Mouse (Mus musculus) hindbrain, embryonic 12.5 days (tissue): Measurements from ENCODE around the gene Rab40c. TPM values are rescaled to one million over a fixed set of nuclear protein-coding genes. Genes with fewer than 3 reads are reported as not detected.

Experiments used
- ATAC-seq: fragments of 200-750 bp; cut with Nextera tagmentation; 2 replicates; pipeline ENCODE4 v1.8.0; 2017; ENCODE audit warnings: moderate TSS enrichment; ENCODE audit not compliant: low FRiP score
- H3K27ac ChIP-seq: fragments of 300-500 bp; sonication (generic); 2 replicates; pipeline ENCODE4 v1.5.1; 2016; ENCODE audit warnings: mild to moderate bottlenecking
- H3K27me3 ChIP-seq: fragments of 300-500 bp; sonication (generic); 2 replicates; pipeline ENCODE4 v1.6.1; 2016; ENCODE audit warnings: mild to moderate bottlenecking
- H3K36me3 ChIP-seq: fragments of 300-500 bp; sonication (generic); 2 replicates; pipeline ENCODE4 v1.6.1; 2016; ENCODE audit warnings: mild to moderate bottlenecking
- H3K4me1 ChIP-seq: fragments of 300-500 bp; sonication (generic); 2 replicates; pipeline ENCODE4 v1.6.1; 2016
- H3K4me2 ChIP-seq: fragments of 300-500 bp; sonication (generic); replicated peaks from 2 replicates; pipeline ENCODE4 v1.6.1; 2016; ENCODE audit warnings: mild to moderate bottlenecking
- H3K4me3 ChIP-seq: fragments of 300-500 bp; sonication (generic); 2 replicates; pipeline ENCODE4 v1.5.1; 2016; ENCODE audit warnings: mild to moderate bottlenecking
- H3K9ac ChIP-seq: fragments of 300-500 bp; sonication (generic); 2 replicates; pipeline ENCODE4 v1.6.1; 2016; ENCODE audit warnings: mild to moderate bottlenecking, moderate library complexity
- H3K9me3 ChIP-seq: fragments of 300-500 bp; sonication (generic); replicated peaks from 2 replicates; pipeline ENCODE4 v1.6.1; 2016; ENCODE audit warnings: mild to moderate bottlenecking
- WGBS: fragments of 180-500 bp; shearing (Covaris S2); methylation state at CpG from one replicate; pipeline ENCODE4 v1.1.7; 2016; 5-methylcytosine and 5-hydroxymethylcytosine counted together
- polyA plus RNA-seq: library from polyadenylated mRNA; unstranded; fragments of >200 nt; fragmentation: Nextera tagmentation; extraction: Ambion mirVana; gene quantifications from 2 replicates; pipeline ENCODE4 v1.2.1, GENCODE M21; 2016

The Rab40c gene
- polyA plus RNA-seq, 1 experiment from 2014 or later = 43.6 TPM

GRCm38 (mm10) chr17:25843122-25843521 is 76.4 kb downstream of the Rab40c start:
- peak overlapping the region; percentile 88 for H3K4me2 ChIP-seq
- no peak overlapping the region for H3K27ac ChIP-seq
- H3K4me3 ChIP-seq = peak overlapping the region; percentile 86
- H3K27me3 ChIP-seq = no peaks in the 10 kb centered on the region
- H3K9ac ChIP-seq = peak overlapping the region; percentile 88
- 97% methylated on average over 4 of the region's 4 CpGs for WGBS
- peaks cover 26% of the 10 kb centered on the region for H3K4me1 ChIP-seq
- H3K9me3 ChIP-seq = no peaks in the 10 kb centered on the region
- H3K36me3 ChIP-seq = peaks cover 63% of the 10 kb centered on the region
- no peak for ATAC-seq

DNA sequence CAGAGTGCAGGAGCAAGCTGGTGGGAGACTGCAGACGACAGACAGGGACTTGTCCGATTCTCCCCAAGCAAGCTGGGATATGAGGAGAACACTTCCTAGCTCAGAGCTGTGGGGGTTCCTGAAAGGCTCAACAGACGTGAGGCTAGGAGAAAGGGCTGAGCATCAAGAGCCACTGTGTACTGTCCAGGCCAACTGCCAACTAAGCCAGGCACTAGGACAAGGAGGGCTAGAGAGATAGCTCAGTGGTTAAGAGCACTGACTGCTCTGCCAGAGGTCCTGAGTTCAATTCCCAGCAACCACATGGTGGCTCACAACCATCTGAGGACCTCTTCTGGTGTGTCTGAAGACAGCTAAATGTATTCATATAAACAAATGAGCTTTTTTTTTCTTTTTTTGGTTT is 77.0 kb downstream of the Rab40c start:
- H3K27ac ChIP-seq = no peak overlapping the region
- no peak for ATAC-seq
- no peaks in the 10 kb centered on the region for H3K9me3 ChIP-seq
- no peak overlapping the region for H3K9ac ChIP-seq
- H3K4me1 ChIP-seq = peaks cover 32% of the 10 kb centered on the region
- peaks cover 59% of the 10 kb centered on the region for H3K36me3 ChIP-seq
- H3K4me2 ChIP-seq = no peak overlapping the region
- 83% methylated on average over 3 of the region's 3 CpGs for WGBS
- H3K4me3 ChIP-seq = no peak overlapping the region
- no peaks in the 10 kb centered on the region for H3K27me3 ChIP-seq

DNA sequence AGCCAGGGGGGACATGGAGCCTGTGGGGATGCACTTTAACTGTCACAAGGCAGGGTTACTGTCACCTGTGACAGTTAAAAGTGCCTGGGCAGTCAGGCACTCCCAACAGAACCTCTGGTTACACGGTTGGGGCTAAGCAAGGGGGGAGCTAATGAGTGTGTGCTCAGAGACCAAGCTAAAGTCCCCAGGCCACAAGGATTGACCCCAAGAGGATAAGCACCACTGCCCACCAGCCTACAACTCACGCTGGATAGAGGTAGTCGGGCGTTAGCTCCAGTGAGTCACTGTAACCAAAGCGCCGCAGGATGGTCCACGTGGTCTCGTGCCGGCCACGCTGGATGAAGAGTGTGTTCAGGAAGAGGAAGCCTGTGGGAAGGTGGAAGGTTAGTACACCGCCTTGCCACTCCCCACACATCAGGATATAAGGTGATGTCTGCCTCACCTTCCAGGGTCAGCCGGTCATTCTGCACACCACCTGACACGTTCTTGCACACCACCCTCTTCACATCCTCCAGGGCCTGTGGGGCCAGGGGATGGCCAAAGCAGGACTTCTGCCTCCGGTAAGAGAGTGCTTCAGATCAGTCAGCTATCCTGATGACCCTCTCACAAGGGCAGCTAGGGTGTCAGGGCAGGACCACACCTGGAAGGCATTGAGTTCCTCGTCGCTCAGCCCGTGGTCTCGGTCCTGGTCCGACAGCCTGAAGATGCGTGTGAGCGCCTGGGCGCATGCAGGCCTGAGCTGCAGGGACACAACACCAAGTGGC is 78.2 kb downstream of the Rab40c start, which contains the start of gene Gm20683:
Gene Gm20683 (minus strand): TSS at position 647 of the 764 bp plus-strand sequence.
- ATAC-seq = no peak
- Histone ChIP-seq H3K36me3 (peaks cover 56% of the 10 kb centered on the region), H3K9me3 (no peaks in the 10 kb centered on the region), H3K4me2 (no peak within 1 kb of the TSS), H3K4me1 (peaks cover 44% of the 10 kb centered on the region), H3K27me3 (no peaks in the 10 kb centered on the region), H3K27ac (no peak within 1 kb of the TSS), H3K4me3 (no peak within 1 kb of the TSS), H3K9ac (no peak within 1 kb of the TSS)
- WGBS = 95% methylated on average over 22 of the region's 22 CpGs

GRCm38 (mm10) chr17:25840519-25840918 is 79.0 kb downstream of the Rab40c start:
- WGBS = 96% methylated on average over 6 of the region's 6 CpGs
- H3K36me3 ChIP-seq = peaks cover 48% of the 10 kb centered on the region
- no peaks in the 10 kb centered on the region for H3K27me3 ChIP-seq
- H3K9me3 ChIP-seq = no peaks in the 10 kb centered on the region
- H3K4me3 ChIP-seq = no peak overlapping the region
- H3K4me2 ChIP-seq = no peak overlapping the region
- H3K9ac ChIP-seq = no peak overlapping the region
- peaks cover 51% of the 10 kb centered on the region for H3K4me1 ChIP-seq
- no peak for ATAC-seq
- H3K27ac ChIP-seq = no peak overlapping the region

DNA sequence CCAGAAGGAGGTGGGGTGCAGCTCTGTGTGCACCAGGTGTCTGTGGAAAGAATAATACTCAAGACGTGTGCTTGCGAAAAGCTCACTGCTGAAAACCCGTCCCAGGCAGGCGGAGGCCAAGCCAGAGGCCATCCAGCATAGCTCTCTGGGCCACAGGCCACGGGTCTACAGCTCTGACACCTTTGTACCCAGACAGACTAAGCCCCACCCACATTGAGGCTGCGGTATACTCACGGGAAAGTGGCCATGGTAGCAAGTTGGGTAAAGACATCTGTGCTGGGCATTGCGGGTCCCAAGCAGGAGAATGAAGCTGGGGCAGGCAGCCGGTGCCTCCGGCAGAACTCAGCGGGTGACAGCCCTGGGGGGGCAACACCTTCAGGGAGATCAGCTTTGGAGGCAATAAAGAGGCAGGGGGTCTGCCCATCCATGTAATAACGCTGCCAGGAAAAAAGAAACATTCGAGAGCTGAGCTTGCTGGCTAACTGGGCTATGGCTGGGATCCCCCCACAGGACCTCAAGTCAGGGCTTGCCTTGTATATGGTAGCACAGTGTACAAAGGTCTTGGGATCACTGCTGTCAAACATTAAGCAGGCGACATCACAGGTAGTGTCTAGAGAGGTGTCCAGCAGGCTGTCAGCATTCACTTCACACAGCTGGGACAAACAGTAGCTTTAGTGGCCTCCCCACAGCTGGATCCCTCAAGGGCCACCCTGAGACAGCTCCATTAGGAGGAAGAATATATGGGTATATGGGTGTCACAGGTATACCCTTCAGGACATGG is 79.9 kb downstream of the Rab40c start:
- Histone ChIP-seq H3K4me1 (peaks cover 55% of the 10 kb centered on the region), H3K9me3 (no peaks in the 10 kb centered on the region), H3K27me3 (no peaks in the 10 kb centered on the region), H3K27ac (peak overlapping the region; percentile 13; the same call in 1 of the 2 replicates), H3K4me2 (no peak overlapping the region), H3K4me3 (no peak overlapping the region), H3K36me3 (peaks cover 51% of the 10 kb centered on the region), H3K9ac (no peak overlapping the region)
- 84% methylated on average over 14 of the region's 14 CpGs for WGBS
- ATAC-seq = no peak

DNA sequence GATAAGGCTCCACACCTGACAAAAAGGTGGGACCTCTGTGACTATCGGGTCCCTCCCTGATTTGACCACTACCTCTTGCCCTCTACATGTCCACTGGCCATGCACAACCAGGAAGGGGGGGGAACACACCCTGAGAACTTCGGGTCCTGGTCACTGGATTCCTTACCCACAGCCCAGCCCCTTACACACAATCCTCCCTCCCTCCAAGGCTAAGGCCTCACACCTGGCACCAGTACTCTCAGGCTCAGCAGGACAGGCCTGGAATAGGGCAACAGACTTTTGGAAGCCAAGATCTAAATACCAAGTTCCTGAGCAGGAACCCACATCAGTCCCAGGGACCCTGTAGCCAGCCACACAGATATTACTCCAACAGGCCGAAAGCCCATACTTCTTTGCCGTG is 80.6 kb downstream of the Rab40c start:
- 0 out of 2 replicates have a peak overlapping the region, but pooled peaks have one; percentile 13 for H3K9ac ChIP-seq
- H3K27ac ChIP-seq = peak overlapping the region; percentile 13; the same call in 1 of the 2 replicates
- H3K4me2 ChIP-seq = no peak overlapping the region
- H3K4me3 ChIP-seq = no peak overlapping the region
- ATAC-seq = no peak
- no peaks in the 10 kb centered on the region for H3K27me3 ChIP-seq
- peaks cover 60% of the 10 kb centered on the region for H3K4me1 ChIP-seq
- WGBS = 82% methylated on average over 4 of the region's 4 CpGs
- peaks cover 51% of the 10 kb centered on the region for H3K36me3 ChIP-seq
- no peaks in the 10 kb centered on the region for H3K9me3 ChIP-seq

DNA sequence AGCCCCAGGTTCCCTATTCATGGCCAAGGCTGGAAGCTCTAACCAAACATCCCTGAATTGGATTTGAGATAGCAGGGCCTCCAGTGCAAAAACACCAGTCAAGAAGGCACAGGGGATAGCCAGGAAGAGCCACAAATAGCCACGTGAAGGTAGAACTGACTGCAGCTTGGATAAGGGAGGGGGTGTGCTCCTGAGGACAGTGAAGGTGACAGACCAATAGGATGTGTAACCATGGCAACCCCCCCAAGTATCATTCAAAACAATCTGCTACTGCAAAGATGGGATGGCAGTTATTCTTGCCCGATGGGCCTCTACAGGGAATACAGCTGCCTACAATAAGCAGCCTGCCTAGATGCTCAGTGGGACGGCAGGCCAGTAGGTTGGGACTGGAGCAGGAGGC is 82.0 kb downstream of the Rab40c start:
- no peak for ATAC-seq
- H3K36me3 ChIP-seq = peaks cover 50% of the 10 kb centered on the region

DNA sequence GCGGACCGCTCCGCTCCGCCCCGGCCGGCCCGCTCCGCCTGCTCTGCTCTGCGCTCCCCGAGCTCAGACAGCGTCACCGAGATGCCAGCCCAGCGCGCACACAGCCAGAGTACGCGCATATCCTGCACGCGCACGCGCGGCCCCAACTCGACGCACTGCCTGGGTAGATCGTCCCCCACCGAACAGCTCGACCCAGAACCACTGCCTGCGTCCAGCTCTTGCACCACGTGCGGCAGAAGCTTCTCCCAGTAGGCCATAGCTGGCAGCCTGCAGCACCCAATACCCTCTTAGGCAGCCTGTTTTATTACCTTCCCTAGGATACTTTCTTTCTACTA is 82.5 kb downstream of the Rab40c start, which contains the start of gene Rhbdl1:
Gene Rhbdl1 (minus strand): TSS at position 220 of the 335 bp plus-strand sequence.
- Histone ChIP-seq H3K9ac (peak within 1 kb of the TSS; percentile 80), H3K4me1 (peaks cover 57% of the 10 kb centered on the region), H3K27me3 (no peaks in the 10 kb centered on the region), H3K4me2 (peak within 1 kb of the TSS; percentile 82), H3K9me3 (no peaks in the 10 kb centered on the region), H3K4me3 (peak within 1 kb of the TSS; percentile 41), H3K27ac (peak within 1 kb of the TSS; percentile 86), H3K36me3 (peaks cover 45% of the 10 kb centered on the region)
- ATAC-seq = peak; percentile 21; the same call in 1 of the 2 replicates
- WGBS = 2% methylated on average over 27 of the region's 29 CpGs

More for the DNA sequence above, 82.0 kb downstream of the Rab40c start:
- Histone ChIP-seq H3K27ac (peak overlapping the region; percentile 86), H3K4me3 (peak overlapping the region; percentile 41), H3K27me3 (no peaks in the 10 kb centered on the region), H3K9ac (peak overlapping the region; percentile 80), H3K4me2 (peak overlapping the region; percentile 82), H3K9me3 (no peaks in the 10 kb centered on the region), H3K4me1 (peaks cover 55% of the 10 kb centered on the region)
- WGBS = 24% methylated on average over 3 of the region's 3 CpGs

GRCm38 (mm10) chr17:25836397-25837075 is 83.0 kb downstream of the Rab40c start:
- Histone ChIP-seq H3K4me3 (peak overlapping the region; percentile 41), H3K4me1 (peaks cover 62% of the 10 kb centered on the region), H3K27me3 (no peaks in the 10 kb centered on the region), H3K9me3 (no peaks in the 10 kb centered on the region), H3K4me2 (peak overlapping the region; percentile 82), H3K27ac (peak overlapping the region; percentile 86), H3K9ac (peak overlapping the region; percentile 80), H3K36me3 (peaks cover 42% of the 10 kb centered on the region)
- WGBS = 25% methylated on average over 22 of the region's 23 CpGs
- no peak for ATAC-seq

DNA sequence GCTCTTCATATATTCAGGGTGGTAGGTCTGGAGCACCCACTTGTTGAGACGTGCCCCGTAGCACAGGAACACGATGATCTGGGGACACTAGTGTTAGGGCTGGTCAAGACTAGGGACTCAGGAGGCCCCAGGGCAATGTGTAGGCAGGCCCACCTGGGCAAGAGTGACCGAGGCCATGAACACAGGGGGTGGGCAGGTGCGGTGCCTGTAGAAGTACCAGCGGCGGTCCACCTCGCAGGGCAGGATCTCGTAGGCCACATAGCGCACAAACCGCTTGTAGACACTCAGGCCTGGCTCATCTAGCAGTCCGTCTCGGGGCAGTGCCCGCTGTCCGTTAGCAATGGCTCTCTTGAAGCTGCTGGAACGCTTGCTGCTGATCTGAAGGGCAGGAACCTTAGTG is 83.7 kb downstream of the Rab40c start:
- H3K4me2 ChIP-seq = peak overlapping the region; percentile 89; the same call in 1 of the 2 replicates
- peaks cover 42% of the 10 kb centered on the region for H3K36me3 ChIP-seq
- no peaks in the 10 kb centered on the region for H3K9me3 ChIP-seq
- H3K4me3 ChIP-seq = no peak overlapping the region
- peaks cover 69% of the 10 kb centered on the region for H3K4me1 ChIP-seq
- 95% methylated on average over 16 of the region's 16 CpGs for WGBS
- peak overlapping the region; percentile 80; the same call in 1 of the 2 replicates for H3K9ac ChIP-seq
- H3K27ac ChIP-seq = peak overlapping the region; percentile 86; the same call in 1 of the 2 replicates
- H3K27me3 ChIP-seq = no peaks in the 10 kb centered on the region
- no peak for ATAC-seq

DNA sequence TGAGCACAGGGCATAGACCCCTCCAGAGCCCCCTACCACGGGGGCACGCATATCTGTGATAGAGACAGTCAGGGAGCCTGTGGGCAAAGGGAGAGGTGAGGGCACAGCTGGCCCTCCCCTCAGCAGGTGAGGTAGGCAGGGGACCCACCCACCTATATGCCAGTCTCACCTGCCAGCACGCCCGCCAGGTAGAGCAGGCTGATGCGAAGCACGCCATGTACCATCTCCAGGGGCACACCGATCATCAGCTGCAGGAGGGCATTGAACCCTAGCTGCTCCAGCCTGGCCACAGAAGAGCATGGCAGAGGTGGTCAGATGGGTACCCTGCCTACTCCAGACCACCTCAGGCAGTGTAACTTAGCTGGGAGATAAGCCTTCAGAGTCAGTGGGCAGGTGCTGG is 84.2 kb downstream of the Rab40c start:
- Histone ChIP-seq H3K4me2 (peak overlapping the region; percentile 89; the same call in 1 of the 2 replicates), H3K9me3 (no peaks in the 10 kb centered on the region), H3K4me3 (0 out of 2 replicates have a peak overlapping the region, but pooled peaks have one; percentile 73), H3K27ac (no peak overlapping the region), H3K36me3 (peaks cover 42% of the 10 kb centered on the region), H3K9ac (peak overlapping the region; percentile 84), H3K27me3 (no peaks in the 10 kb centered on the region), H3K4me1 (peaks cover 74% of the 10 kb centered on the region)
- 93% methylated on average over 7 of the region's 7 CpGs for WGBS
- no peak for ATAC-seq
